Mouse (Mus musculus) spleen, adult 18-20 months (tissue): ENCODE measurements around the gene Mybphl.

Experiments
- DNase-seq, 2 experiments: peaks; one replicate each; pipeline ENCODE4 v3.0.0; 2022; ENCODE audit warnings: mixed read lengths in 2 of 2

Mybphl gene

GRCm38 (mm10) chr3:108411026-108411753, 46.5 kb downstream of the Mybphl start:
- DNase-seq = no peak

- DNase-seq = no peak
Measured at GRCm38 (mm10) chr3:108411754-108412121, 47.0 kb downstream of the Mybphl start.

- no peak for DNase-seq
Measured at GRCm38 (mm10) chr3:108413634-108414360, 49.1 kb downstream of the Mybphl start.

- DNase-seq = peak in 1 of 2 experiments; percentile 36
Measured at GRCm38 (mm10) chr3:108414857-108415830, 50.4 kb downstream of the Mybphl start, which contains the start of gene Celsr2. Celsr2 (minus strand) TSS chr3:108415552.

- peak; percentile 56 to 72 for DNase-seq
Measured at GRCm38 (mm10) chr3:108415831-108416223, 51.1 kb downstream of the Mybphl start.

GRCm38 (mm10) chr3:108423006-108423405, 58.3 kb downstream of the Mybphl start:
- no peak for DNase-seq

GRCm38 (mm10) chr3:108423844-108424801, 59.4 kb downstream of the Mybphl start:
- peak in 1 of 2 experiments; percentile 45 for DNase-seq

GRCm38 (mm10) chr3:108424944-108425623, 60.4 kb downstream of the Mybphl start:
- DNase-seq = no peak

GRCm38 (mm10) chr3:108425624-108426018, 60.9 kb downstream of the Mybphl start:
- DNase-seq = no peak
